Mouse (Mus musculus): ENCODE data around the gene Thrb.

DNA sequence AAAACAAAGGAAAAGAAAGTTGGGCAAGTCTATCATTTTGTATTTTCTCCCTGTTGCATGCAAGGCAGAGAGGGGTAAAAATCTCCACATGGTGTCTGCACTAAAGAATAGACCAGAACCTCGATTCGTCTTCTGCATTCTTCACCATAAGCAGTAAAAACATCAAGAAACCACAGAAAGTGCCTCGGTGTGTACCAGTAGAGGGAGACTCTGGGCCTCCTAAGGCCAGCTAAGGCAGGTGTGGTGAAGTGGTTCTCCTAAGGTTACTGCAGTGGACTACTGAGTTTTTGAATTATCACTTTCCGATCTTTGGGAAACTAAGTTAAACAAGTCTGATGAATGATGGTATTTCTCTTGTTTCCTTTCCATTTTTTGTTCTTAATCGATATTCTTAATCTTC lies 269.5 kb downstream of the Thrb start:
- no peak for TF ChIP-seq CTCF (IDR thresholded peaks at IDR 0.05; ENCODE audit: control insufficient read depth, insufficient read depth, low read length)
- TF ChIP-seq POLR2A (IDR thresholded peaks at IDR 0.05; ENCODE audit: borderline replicate concordance, control insufficient read depth, low read depth, low read length), result no peak
